Mouse (Mus musculus): Measurements from ENCODE around the gene H2-DMa.

DNA sequence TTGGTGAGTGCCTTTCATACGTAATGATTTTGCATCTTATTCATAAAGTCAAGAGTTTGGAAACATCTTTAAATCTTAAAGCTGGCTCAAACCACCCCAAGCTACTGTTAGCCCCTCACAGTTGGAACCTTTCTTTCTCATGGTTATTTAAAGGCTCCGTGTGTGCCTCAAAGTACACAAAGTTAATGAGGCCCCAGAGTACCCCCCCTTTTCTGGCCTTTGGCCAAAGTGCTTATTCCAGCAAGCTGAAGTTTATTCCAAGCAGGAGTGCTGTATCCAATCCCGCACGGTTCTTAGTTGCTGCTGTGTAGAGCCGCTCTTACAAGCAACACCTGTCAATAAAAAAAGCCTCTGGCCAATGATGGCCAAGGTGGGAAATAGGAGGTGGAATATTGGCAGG, 19.8 kb upstream of the H2-DMa start:
- TF ChIP-seq POLR2A (IDR thresholded peaks at IDR 0.05; ENCODE audit: borderline replicate concordance, insufficient read depth, low read length) (no peak), CTCF (IDR thresholded peaks at IDR 0.05; ENCODE audit: borderline replicate concordance, insufficient read depth, low read depth, low read length) (no peak)
